Mouse (Mus musculus): Measurements from ENCODE around the gene Gm12216.
"Not testable (repeated sequence)": the region's sequence is repeated elsewhere in the genome, so short reads cannot be mapped to it uniquely, and the experiment has no call there.

Gene Gm12216

DNA sequence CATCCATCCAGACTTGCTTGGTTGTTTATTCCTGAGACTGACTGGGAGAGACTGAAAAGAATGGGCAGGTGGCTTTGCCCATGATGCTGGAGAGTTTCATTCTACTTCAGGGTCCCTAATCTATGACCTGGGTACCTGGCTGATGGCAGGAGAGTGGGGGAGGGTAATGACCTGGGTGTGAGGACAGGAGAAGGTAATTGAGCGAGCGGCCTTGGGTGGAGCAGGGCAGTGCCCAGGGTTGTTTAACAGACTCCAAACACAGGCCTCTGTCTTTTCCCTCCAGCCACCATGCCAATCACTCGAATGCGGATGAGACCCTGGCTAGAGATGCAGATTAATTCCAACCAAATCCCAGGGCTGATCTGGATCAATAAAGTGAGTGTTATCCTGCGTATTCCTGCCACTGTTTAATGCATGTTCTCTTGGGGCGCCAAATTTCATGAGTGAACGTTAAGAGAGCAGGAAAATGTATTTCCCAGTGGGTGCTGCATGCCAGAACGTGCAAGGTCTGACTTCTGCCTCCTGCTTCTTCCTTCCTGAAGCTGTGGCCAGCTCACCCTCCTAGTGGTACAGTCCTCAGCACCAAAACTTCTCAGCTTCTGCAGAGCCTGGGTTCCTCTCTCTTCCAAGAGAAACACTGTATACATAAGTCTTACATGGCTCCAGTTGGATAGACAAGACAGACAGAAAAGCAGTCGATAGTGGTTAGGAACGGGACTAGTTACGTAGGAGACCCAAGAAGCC is 87.9 kb downstream of the Gm12216 start:
- in situ Hi-C loops (cut with MboI, MseI): no loop called here

DNA sequence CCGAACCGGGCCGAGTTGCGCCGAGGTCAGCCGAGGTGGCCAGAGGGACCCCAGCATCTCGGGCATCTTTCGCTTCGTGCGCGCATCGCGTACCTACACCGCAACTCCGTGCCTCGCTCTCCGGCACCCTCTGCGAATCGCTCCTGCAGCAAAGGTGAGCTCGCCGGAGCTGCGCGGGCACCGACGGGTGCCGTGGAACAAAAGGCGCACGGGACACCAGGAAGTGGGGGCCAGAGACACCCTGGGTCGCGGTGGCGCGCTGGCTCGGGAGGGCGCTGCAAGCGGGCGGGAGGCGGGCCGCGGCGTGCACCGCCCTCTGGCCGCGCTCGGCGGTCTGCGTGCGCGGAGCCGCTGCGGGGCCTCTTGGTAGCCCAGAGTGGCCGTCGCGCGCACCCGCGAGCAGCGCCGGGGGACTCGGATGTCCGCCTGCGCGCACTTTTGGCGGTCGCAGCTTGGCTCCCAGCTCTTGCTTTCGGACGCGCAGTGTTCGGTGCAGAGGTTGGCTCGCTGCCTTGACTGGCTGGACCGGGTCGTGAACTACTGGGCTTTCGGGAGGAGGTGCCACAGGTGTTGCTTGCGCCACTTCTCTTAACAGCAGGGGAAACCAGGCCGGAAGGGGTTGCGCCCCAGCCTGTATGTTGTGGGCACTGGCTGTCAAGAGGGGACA is 88.8 kb downstream of the Gm12216 start:
- in situ Hi-C loops (cut with MboI, MseI): no loop called here

DNA sequence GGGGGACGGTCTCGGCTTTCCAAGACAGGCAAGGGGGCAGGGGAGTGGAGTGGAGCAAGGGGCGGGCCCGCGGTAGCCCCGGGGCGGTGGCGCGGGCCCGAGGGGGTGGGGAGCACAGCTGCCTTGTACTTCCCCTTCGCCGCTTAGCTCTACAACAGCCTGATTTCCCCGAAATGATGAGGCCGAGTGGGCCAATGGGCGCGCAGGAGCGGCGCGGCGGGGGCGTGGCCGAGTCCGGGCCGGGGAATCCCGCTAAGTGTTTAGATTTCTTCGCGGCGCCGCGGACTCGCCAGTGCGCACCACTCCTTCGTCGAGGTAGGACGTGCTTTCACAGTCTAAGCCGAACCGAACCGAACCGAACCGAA is 89.3 kb downstream of the Gm12216 start, which contains the start of gene Irf1:
TSS of gene Irf1 (plus strand) at position 255 of the 365 bp plus-strand sequence.
- in situ Hi-C loops (cut with MboI, MseI): no loop called here

DNA sequence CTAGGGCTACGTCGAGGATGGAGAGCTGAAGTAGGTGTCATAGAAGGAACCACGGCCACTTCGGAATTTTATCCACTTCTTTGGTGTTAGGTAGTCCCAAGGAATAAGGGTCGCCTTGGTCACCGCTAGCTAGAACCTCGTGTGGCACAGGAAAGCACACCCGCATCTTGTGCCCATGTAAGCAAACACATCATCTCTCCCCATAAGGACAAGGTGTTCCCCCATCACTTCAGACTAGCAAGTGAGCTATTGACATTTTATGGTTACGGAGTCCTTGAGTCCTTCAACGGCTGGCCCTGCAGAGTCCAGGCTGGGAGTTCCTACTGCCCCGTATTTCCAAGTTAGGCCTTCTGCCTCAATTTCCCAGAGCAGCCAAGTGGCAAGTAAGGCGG is 89.9 kb downstream of the Gm12216 start:
- in situ Hi-C loops (cut with MboI, MseI): no loop called here

DNA sequence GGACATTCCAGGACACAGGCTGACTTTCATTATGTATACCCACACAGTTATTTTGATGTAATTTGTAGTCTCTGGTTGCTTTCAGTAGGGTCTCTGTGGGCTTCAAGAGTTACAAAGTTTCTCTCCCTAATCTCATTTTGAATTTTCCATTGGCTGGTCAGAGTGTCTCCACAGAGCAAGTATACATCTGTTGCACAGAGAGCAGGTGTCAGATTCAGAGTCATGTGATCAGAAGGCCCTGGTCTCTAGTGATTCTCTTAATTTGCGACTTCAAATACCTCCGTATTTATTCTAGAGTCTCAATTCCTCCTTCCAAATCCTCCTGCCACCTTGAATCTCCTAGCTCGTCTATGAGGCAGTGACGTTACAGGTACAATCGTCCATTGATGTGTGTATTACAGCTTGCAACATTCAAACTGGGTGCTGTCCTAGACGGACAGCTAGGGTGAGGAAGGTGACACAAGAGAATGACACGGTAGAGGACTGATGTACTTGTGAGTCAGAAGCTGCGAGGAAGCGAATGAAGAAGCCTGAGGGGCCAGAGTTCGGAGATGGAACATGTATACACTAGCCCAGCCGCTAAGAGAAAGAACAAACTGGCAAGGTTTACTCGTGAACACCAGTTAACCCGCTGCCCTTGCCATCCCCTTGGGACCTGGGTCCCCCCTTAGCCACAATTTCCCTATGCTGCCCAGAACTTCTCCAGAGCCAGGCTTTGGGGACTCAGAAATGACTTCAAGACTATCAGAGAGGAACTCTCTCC is 90.5 kb downstream of the Gm12216 start:
- in situ Hi-C loops (cut with MboI, MseI): no loop called here

DNA sequence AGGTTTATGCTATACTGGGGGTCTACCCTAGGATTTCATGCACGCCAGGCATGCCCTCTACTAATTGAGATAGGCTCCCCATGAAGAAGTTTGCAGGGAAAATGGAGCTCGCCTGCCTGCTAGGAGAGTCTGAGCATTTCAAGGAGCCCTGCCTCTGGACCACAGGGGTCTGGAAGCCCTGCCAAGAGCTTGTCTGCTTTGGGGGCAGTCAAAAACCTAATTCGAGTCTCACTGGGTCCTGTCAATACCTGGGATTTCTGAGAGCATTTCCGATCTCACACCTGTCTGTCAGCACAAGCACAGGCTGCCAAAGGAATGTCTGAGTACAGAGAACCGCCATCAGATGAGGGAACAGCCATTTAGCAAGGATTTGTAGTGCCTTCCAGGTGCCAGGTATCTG is 94.5 kb downstream of the Gm12216 start:
- in situ Hi-C loops (cut with MboI, MseI): loop anchor here (5.0 kb wide), 1 partner anchor 88 kb away; no protein-coding TSS in a partner anchor

DNA sequence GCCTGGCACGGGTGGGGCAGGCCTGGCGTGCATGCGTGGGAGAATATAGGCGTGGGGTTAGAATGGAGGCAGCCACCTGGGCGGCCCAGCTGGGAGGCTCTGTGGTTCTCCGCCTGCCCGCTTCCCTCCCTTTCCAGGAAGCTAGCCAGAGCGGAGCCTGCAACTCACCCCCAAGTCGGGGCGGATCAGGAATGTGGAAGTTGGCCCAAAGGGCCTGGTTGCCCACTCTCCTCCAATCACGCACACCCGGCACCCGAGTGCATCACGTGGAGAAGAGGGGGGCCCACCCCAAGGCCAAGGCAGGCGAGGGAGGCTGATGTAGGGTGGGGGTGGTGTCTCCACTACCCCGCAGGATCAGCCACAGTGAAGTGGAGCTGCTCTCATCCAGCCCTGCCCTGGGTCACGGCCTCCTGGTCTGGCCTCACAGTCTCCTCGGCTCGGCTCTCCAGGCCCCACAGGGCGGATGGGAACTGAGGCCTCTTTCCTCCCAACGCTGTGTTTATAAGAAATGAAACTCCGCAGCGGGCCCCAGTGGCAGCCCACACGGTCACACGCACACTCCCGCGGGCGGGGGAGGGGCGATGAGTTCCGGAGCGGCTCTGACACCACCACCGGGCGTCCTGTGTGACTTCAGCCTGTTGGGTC is 95.4 kb downstream of the Gm12216 start:
- in situ Hi-C loops (cut with MboI, MseI): loop anchor here (5.0 kb wide), 1 partner anchor 89 kb away; no protein-coding TSS in a partner anchor

DNA sequence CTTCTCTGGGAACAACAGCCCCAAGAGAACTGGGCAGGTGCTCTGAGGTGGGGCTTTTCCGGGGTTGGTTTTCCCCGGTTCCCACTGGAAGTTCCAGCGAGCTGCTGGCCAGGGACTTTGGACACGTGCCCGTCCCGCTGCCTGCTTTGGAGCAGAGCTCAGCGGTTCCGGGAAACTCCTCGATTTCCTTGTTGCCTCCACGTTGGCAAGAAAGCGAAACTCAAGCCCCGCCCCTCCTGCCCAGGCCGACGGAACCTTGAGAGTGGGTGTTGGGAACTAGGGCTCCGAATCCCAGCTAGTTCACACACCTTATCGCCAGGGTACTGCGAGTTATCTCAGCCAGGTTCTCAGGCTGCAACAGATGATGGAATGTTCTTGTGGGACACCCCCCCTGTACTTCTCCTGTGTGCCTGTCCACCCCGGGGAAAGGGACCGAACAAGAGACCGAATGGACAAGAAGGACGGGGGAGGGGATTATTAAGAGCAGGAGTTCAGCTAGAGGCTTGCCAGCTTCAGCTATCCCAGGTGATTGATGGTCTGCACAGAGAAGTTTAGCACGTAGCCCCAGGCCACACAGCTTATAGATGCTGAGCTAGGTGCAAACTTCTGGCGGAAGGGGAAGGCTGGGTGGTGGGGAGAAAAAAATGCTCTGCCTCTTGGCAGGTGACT is 96.1 kb downstream of the Gm12216 start:
- in situ Hi-C loops (cut with MboI, MseI): loop anchor here (5.0 kb wide), 1 partner anchor 89 kb away; no protein-coding TSS in a partner anchor

DNA sequence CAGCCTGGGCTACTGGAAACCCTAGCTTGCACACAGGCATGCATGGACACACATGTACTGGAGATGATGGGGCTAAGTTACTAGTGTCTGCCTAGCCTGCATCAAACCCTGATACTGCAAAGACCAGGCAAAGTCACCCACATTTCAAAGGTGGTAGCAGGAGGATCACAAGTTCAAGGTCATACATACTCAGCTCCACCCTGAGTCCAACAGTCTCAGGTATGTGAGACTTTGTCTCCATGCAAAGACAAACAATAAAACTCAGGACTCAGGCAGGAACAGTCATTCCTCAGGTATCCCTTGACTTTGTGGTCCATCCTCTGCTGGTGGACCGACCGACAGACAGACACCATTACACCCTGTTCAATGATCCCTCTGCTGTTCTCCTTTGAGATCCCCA is 96.6 kb downstream of the Gm12216 start:
- in situ Hi-C loops (cut with MboI, MseI): loop anchor here (5.0 kb wide), 1 partner anchor 90 kb away; no protein-coding TSS in a partner anchor

DNA sequence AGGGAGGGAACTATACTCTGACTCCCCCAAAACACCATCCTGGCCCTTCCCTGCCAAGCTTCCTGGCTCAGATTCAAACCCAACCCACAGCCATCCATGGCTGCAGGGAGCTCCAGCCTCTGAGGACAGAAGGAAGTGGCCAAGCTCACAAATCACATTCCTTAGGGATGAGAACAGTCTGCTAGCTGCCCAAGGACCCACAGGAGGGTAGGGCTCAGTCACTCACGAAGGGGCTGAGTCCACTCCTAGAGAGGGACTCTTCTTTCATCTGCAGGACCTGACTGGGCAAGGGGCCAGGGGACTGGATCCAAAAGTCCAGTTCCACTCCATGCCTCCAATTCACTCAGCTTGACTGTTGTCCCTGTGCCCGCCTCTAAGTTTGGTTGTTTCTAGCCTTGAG is 97.2 kb downstream of the Gm12216 start:
- in situ Hi-C loops (cut with MboI, MseI): loop anchor here (5.0 kb wide), 1 partner anchor 90 kb away; no protein-coding TSS in a partner anchor

DNA sequence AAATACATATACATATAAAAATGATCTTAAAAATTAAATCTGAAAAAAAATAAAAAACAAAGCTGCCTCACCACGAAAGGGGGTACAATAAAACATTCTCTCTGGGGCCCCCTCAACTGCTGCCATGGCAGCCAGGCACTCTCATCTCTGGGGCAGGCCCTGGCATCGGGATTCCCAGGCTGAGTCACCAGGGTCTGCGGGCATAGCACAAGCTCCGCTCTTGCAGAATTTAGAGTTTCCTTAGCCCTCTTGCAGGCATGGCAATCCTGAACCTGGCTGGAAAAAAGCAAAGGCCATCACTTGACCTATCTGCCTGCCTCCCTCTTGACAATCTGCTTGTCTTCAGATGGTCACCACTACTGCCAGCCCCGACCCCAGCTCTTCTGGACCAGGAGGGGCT is 97.8 kb downstream of the Gm12216 start:
- in situ Hi-C loops (cut with MboI, MseI): loop anchor here (5.0 kb wide), 1 partner anchor 91 kb away; no protein-coding TSS in a partner anchor

DNA sequence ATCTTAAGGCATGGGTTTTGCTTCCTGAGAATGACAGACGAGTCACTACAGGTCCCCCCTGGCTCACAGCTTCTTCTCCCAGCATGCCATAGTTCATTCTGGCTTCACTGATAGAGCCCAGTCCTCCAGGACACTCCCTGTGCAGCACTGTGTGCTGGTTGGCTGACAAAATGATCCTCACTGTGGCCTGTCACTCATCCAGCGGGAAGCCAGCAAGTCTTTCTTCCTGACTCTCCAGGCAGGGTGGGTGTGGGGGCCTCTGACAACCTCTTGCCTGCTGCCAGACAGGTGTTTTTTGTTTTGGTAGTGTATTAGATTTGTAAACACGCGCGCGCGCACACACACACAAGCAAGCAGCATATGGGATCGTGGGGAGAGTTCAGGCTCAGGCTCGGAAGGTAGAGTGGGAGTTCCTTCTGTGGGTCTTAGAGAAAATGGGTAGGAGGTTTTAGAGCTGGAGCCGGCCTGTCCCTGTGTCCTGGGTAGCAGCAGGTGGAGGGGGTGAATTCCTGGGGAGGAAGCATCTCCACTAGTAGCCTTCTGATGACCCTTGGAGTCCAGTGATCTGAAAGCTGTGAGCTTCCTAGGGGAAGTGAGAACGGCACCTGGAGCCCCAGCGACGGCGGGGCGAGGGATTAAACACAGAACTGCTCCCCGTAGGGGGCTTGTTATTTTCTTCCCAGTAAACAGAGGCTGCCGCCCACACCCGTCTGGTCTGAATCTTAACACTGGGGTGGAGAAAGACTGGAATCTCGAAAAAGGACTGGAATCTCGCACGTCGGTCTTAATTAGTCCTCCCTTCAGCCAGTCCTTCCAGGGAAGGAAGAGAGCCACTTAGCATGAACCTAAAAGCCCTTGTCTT is 99.3 kb downstream of the Gm12216 start:
- in situ Hi-C loops (cut with MboI, MseI): loop anchor here (5.0 kb wide), 1 partner anchor 93 kb away; no protein-coding TSS in a partner anchor

DNA sequence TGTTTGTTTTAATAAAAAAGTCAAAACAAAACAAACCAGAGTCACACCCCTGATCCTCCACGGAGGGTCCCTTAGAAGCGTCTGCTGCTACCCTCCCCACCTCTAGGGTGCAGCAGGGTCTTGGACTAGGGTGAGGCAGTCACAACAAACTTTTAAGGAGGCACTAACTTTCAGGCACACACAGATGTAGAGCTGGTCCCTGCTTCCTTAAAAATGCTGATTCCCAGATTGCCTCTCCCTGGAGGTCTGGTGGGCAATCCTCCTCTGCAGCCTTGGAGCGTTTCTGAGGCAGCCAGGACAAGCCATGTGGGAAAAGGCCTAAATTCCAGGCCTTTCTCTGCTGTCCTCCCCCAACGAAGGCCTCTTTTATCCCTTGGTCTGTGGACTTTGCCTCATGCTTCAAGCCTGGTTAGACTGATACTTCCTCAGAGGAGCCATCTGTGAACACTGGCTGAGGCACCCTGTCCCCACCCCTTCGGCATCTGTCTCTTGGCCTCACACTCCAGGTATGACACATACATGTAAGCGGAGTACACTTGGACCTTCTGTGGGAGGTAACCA is 100.2 kb downstream of the Gm12216 start:
- in situ Hi-C loops (cut with MboI, MseI): no loop called here

DNA sequence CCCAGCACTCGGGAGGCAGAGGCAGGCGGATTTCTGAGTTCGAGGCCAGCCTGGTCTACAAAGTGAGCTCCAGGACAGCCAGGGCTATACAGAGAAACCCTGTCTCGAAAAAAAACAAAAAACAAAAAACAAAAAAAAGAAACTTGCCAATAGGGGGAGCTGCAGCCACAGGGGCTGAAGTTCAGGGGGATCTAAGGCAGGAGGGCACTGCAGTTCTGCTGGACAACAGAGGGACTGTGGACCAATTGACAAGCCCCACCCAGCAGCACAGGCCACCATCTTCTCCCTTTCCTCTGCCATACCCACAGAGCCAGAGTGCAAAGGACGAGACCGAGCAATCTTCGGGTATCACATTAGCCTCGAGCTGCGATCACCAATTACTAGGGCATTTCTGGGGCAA is 101.0 kb downstream of the Gm12216 start:
- in situ Hi-C loops (cut with MboI, MseI): not testable (repeated sequence)

DNA sequence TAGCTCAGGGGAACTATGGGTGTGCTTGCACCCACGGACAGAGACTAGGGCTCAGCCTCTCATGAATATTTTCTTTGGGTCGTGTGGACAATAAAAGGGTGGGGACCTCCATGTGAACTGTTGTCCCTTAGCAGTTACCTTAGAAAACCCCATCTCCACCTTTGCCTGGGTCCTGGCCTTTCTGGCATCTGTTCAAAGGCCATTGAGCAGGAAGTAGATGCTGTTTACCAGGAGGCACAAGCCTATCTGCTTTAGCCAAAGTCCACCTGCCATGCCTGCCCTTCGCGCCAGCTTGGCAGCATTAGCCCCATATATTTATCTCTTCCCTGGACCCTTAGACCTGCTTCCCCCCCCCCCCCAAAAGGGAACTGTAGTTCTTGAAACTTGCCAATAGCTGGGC is 101.4 kb downstream of the Gm12216 start:
- in situ Hi-C loops (cut with MboI, MseI): no loop called here

DNA sequence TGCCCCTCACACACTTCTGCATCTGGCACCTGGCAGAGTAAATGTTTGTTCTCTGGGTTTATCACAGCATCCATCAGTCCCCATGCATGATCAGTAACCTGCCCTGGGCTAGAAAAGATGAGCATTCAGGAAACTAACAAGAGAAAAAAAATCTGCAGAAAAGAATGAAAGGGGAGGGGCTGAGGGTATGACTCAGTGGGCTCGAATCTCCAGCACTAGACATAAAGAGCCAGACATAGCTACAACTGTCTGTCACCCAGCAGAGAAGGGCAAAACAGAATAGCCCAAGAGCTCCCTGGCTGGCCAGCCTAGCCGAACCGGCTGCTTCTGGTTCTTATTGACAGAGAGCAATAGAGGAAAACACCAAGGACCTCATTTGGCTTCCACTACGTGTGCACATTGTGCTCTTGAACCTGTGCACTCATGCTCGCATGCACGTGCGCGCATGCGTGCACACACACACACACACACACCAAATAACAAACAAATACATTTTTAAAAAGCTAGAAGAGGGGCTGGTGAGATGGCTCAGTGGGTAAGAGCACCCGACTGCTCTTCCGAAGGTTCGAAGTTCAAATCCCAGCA is 104.0 kb downstream of the Gm12216 start:
- in situ Hi-C loops (cut with MboI, MseI): no loop called here

DNA sequence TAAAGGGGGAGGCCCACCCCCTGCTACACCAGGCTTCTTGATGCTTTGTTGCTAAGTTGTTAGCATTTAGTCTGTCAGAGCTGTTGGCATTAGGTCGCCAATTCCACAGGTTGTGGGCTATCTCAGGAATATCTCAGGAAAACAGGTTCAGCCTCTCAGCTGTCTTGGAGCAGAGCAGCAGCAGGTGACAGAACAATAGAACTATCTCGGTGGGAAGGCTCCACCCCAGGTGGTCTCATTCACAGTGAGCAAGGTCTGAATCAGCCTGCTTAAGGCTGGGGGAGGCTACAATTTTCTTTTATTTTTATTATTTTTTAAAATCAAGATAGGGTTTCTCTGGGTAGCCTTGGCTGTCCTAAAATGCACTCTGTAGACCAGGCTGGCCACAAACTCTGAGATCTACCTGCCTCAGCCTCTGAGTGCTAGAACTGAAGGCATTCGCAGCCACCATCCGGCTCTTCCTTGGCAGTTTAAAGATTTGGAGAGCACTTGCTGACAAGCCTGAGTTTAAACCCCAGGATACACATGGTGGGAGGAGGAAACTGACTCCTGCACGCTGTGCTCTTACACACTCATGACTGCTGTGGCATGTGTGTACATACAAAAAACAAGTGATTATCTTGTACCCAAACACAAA is 109.2 kb downstream of the Gm12216 start:
- in situ Hi-C loops (cut with MboI, MseI): no loop called here

DNA sequence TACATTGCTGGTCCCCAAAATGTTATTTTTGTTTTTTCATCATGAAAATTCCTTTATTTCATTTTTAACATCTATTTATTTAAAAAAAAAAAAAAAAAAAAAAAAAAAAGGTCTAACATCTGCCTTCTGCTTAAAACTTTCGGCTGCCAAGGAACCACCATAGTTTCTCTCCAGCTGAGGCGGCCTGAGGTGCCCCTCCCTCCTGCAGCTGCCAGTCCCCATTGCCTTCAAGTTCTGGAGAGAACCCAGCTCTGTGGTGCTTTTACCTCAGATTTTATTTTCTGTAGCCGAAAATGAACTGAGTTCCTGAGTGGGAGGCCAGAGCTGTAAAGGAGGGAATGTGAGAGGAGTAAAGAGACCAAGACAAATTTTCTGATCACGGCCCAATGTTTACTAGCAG is 109.8 kb downstream of the Gm12216 start:
- in situ Hi-C loops (cut with MboI, MseI): no loop called here

DNA sequence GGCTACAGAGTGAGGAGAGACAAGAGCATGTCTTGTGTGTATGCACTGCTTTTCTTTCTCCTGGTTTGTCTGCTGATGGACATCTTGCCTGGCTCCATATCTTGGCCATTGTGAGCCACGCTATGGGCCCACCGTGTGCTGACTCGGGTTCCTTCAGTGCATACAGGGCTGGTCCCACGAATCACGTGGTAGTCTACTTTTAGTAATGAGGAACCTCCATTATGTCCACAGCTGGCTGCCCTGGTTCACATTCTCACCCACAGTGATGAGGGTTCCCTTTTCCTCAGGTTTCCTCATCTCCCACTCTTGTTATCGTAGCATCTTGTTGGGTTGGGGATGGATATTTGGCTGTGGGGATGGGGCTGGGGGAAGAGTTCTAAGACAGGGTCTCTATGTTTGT is 110.4 kb downstream of the Gm12216 start:
- in situ Hi-C loops (cut with MboI, MseI): no loop called here

Measured in T-helper 2 cell (primary cell).